Mouse (Mus musculus): ENCODE measurements at regions not wholly inside any gene's neighbourhood (a gene's known extent, or its start where the extent isn't known, plus 50 kb on each side); places are given as distances from the start of the nearest gene placed in this dataset.
"Not testable (repeated sequence)": the region's sequence is repeated elsewhere in the genome, so short reads cannot be mapped to it uniquely, and the experiment has no call there.

DNA sequence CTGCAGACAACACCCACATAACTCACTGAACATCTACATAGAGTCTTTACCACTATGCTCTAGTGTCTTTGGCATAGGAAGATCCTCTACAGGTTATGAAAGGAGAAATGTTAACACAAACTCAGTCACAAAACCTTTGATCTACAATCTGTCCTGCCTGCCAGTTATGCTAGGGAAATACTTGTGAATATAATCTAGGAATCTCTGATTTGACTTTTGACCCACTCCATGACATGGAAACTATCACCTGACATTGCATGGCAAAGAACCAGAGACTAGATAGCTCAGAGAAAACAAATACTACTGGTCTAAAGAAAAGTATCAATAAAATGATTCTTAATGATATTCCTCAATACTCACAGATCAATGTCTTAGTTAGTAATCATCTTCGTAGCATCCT lies 524.3 kb upstream of the Kif18a start:
- DNase-seq (ENCODE audit: low spot score in 2 of 2), result no peak

DNA sequence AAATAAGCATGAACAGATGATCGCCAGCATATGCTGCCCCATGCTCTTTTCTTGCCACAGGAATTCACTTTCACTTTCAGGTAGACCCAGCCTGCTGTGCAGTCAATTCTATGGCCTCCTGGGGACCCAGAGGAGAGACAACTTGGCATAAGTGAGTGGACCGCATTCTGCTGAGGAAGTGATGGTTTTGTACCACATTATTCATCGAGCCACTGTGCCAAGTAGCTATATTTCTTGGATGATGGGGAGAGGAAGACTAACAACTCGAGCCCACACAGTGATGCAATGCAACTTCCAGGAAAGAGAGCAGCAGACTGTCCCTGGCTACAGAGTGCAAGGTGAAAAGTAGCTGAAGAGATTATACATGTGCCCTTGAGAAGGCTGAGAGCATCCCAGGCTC lies 515.8 kb upstream of the Kif18a start:
- DNase-seq (ENCODE audit: low spot score in 2 of 2), result no peak

DNA sequence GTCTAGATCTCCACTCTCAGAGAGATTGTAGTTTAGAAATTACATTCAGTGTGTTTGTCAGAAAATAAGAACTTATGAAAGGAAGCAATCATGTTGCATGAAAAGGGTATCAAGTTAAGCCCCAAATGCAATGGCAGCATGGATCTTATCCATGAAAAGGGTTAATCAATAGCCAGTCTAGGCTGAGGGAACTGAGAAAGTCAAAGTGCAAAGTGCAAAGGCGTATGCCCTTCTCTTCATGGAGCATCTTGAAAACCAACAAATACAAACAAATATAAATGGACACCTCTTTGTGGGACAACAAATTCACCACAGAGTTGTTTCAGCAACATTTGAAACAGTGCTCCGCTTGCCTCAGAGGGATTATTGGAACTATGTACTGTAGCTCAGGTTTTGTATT lies 514.1 kb upstream of the Kif18a start:
- DNase-seq (ENCODE audit: low spot score in 2 of 2), result no peak

DNA sequence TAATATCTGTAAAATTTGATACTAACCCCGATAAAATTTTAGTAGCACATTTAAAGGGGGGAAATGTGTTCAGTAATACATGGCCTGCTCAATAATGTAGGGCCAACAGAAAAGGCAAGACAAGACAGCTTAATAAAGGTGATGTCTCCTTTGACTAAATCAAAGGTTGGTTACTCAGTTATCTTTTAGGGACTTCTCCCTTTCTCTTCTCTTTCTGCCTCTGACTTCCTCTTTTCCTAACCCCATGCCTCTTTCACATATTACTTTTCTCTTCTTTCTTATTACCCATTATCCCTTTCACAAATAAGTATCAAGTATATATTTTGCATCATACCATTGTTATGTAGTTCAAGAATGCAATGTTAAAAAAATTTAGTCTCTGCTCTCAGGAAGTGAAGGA lies 510.2 kb upstream of the Kif18a start:
- no peak for DNase-seq (ENCODE audit: low spot score in 2 of 2)

DNA sequence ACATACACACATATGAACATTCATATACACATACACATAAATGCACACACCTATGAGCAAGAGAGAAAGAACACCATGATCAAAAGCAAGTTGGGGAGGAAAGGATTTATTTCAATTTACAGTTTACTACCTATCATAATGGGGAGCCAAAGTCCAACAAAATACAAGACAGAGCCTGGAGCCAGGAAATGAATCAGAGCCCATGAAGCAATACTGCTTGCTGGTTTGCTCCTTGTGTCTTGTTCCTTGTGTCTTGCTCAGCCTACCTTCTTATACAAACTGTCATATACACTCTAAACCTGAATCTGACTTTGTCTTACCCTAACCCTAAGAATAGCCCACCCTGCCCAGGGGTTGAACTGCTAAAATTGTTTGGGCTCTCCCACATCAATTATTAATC lies 497.1 kb upstream of the Kif18a start:
- no peak for DNase-seq (ENCODE audit: low spot score in 2 of 2)

DNA sequence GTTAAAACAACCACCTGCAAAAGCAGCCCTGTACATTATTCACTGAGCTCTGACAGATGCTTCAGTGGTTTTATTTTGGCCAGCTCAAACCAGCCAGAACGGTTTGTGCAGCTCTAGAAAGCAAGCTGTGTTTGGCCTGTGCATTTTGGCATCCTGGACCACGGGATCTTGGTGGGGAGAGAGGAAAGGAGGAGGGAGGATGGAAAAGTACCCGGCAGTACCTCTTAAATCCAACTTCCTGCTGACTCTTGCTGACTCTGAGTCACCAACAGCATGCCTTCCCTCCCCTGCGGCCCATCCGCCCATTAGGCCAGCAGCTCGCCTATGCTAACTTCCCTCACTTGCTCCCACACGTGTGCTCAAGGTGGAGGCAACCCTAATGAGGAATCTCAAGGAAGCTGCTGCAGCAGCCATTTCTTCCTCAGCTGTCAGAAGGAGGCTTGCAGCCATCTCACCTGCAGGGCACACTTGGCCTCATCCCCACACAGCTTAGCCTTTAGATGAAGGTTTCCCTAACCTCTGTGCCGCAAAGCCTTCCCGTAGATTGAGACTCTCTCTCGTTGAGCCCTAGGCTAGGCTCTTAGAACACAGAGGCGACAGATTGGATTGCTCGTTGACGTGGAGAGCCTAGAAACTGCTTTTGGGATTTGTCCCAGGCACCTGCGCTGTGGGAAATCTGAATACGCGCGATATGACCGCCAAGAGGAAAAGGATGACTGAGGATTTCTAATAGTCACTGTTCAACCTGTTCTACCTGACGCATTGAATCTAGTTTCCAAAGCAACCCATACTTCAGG lies 495.2 kb upstream of the Kif18a start:
- no peak for DNase-seq (ENCODE audit: low spot score in 2 of 2)

DNA sequence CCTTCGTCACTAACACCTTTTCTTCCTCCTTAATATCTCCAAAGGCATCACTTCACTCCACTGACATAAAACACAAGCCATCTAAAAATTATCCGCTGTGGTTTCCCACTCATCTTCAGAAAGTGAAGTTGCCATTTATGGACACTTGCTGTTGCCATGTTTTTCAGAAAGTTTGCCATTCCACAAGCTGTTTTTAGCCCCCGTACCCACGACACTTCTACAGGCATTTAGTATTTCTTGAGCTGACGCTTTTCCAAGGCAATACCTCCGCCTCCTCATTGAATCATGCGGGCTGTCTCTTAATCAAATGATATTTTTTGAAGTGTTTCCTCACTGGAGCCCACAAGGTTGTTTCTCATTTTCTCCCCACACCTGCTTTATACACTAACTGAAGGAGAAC lies 491.4 kb upstream of the Kif18a start:
- DNase-seq (ENCODE audit: low spot score in 2 of 2), result peak; percentile 9 to 21

DNA sequence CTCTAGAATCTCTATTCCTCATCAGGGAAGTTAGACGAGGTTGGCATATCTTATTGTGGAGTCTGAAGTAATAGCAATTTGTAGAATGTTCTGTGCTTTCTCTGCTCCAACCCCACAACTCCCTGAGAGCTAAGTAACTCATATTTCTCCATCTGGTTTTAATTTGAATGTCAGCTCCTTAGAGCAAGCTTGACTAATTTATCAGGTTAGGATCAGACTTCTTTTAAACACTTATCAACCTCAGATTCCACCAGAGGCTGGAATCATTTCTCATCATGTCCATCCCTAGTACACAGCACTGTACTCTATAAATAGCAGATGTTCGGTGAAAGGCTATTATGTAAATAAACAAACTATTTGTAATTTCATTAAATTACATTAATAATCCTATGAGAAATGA lies 485.4 kb upstream of the Kif18a start:
- DNase-seq (ENCODE audit: low spot score in 2 of 2), result no peak

DNA sequence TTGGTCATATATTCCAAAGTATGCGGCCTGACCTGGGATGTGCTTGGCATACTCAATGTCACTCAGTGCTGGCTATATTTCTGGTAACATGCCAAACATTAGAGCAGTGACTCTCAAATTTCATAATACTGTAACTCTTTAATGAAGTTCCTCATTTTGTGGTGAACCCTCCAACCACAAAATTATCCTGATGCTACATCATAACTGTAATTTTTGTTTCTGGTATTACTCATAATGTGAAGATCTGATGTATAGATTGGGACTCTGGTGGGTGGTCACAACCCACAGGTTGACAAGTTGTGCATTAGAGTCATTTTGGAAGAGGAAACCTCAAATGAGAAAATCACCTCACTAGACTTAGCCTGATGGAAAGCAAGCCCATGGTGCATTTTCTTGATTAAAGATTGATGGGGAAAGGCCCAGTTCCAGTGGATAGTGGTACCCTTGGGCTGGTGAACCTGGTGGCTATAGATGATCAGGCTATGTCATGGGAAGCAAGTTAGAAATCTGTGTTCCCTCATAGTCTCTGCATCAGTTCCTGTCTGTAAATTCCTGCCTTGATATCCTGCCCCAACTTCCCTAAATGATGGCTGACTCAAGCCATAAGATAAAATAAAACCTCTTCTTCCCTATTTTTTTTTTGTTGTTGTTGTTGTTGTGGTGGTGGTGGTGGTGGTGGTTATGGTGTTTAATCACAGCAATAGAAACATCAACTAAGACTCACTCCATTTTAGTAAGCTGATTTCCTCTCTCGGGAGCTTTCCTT lies 483.5 kb upstream of the Kif18a start:
- no peak for DNase-seq (ENCODE audit: low spot score in 2 of 2)

DNA sequence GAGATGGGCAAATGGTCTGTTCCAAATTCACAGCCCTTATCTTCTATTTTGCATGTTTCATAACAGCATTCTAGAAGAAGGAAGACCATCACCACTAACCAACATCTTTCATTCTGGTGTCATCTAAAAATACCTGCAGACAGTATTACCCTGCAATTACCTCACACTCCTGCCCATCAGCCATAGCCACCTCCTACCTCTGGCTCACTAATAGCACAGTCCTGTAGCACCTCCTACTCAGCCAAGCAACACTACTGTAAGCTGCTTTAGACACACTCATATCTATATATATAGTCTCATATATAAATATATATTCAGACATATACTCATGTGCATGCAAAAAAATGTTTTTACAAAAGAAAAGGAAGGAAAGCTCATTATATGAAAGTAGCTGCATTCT lies 468.2 kb upstream of the Kif18a start:
- DNase-seq (ENCODE audit: low spot score in 2 of 2), result peak in 1 of 2 experiments; percentile 7

DNA sequence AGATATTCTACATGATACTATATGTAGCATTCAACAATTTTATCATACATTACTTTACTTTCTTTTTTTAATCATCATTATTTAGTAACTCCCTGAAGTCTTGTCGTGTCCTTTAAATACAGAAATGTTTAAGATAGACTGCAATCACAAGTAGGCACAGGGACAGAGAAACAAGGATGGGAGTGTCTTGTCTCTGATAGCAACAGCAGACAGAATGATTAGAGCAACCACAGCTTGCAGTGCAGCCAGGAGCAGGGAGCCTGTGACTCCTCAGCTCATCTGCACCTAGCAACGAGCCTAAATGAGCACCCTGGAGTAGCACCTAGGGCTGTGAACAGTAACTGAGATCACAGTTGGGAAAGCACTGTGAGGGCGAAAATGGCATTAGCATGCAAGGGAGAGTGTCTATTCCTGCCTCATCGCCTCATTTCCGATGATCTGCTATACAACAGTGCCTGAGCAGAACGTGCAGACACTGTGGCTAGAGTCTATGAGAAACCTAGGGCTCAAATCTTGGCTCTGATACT lies 467.4 kb upstream of the Kif18a start:
- DNase-seq (ENCODE audit: low spot score in 2 of 2), result peak; percentile 14 to 21

DNA sequence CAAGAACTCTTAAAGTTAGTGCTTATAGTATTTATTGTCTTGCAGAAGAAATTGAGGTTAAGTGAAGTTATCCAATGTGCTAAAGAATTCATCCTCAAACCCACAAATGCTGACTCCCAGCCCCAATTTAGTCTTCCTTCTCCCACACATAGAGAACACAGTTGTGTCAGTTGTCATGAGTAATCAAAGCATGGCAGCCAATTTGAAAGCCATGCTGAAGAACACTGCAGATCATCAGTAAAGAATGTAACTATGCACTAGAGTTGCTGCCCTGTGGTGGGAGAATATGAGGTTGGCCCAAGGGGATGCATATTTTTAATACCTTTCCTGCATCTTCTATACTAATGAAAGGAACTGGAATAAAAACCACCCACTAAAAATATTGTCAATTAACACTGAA lies 464.0 kb upstream of the Kif18a start:
- no peak for DNase-seq (ENCODE audit: low spot score in 2 of 2)

DNA sequence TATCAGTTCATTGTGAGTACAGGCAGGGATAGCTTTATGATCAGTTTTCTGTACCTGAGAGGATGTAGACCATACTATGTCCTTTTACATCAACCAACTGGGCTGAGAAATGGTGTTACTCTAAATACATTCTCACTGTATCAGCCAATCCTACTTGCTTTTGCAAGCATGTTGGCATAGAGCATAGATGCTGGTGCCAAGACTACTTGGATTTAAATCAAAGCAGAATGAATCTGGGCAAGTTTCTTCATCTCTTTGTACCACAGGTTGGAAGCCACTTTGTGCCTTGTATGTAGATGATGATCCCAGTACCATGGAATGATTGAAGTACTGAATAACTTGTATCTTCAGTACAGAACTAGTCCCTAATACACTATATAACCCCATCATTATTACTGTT lies 456.5 kb upstream of the Kif18a start:
- DNase-seq (ENCODE audit: low spot score in 2 of 2), result no peak

DNA sequence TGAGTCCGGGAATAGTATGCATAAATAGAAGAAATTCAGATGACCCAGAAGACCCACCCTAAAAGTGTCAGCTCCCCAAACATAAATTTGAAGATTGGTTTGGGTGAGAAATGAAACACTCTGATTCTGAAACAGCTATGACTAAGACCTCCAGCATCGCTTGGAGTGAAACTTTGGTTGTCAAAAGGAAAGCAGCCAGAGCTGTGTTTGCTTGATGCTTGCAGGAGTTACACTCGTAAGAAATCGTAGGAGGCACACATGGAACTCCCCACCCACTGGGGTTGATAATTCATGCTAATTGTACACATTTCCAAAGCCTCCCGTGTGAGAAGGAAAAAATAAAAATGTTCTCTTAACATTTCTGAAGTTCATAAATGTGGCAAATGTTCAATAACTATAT lies 454.6 kb upstream of the Kif18a start:
- peak; percentile 8 to 14 for DNase-seq (ENCODE audit: low spot score in 2 of 2)

DNA sequence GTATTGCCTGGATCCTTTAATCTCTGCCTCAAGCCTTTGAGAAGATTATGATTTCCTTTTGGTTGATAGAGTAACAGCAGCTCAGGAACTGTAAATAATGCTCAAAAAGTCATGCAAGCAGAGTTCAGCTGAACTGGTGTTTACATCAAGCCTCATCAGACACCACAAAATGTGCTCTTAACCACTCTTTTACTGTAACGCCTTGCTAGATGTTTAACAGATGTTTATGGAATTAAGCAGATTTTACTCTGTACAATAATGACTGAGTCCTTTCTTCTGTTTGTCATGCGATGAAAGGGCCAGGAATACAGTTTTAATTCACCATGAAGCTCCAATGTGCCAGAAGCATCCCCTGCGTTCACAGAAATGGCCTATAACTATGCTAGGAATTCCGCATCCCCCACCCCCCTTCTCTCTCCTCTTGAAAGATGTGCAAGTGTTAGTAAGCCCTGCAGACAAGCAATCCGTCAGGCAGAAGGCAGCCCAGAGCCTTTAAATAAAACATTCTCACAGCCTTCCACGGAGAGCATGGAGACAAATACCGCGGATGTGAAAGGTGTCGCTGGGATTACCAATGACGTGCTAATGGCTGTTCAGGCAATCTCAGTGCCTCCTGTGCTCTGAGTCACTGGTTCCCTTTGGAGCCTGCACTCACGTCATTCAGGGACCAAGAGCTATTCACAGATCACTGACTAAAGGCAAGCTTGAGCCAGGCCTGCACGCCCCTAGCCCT lies 453.3 kb upstream of the Kif18a start:
- peak in 1 of 2 experiments; percentile 8 for DNase-seq (ENCODE audit: low spot score in 2 of 2)

DNA sequence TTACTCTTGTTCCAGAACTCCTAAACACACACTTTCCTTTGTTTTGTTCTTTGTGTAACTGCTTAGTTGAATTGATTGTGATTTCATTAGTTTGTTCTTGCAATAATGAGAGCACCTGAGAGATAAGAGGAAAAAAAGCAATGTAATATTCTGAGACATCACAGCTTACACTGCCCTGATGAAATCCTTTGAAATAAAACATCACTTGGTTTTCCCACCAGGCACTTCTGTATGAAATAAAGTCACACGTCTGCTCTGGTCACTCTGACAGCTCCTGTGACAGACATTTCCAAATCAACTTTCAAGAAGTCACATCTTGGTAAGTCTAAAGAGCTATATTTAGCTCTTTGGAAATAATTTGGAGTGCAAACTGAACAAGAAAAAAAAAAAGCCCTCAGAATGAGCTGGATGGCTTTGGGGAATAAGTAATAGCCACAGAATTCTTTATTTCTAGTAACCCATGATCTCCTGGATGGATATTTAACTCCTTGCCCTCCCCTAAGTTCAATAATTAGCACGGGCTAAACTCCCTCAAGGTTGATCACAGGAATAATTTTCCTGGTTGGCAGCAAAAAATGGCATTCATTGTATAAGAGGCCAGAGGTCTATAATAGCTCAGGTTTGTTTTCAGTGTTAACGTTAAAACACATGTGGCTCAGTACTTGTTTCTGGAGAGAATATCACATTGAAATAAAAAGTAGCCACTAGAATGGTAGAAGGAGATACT lies 452.4 kb upstream of the Kif18a start:
- DNase-seq (ENCODE audit: low spot score in 2 of 2), result no peak

DNA sequence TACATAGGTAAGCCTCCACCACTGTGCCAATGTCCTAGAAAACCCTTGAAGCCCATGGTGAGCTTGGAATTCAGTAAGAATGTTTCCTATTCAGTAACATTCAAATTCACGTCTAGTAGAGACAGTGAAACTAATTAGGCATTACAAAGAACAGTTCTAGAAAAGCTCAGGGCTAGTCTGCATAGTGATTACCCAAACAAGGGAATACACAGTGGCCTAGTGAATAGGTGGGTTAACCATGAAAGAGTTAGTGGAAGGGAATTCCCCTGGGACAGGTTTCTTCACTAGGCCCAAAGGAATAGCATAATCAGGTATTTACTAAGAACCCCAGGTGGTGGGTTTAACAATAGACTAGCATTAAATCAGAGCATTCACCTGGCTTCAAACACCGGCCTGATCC lies 436.7 kb upstream of the Kif18a start:
- DNase-seq (ENCODE audit: low spot score in 2 of 2), result not testable (repeated sequence)

DNA sequence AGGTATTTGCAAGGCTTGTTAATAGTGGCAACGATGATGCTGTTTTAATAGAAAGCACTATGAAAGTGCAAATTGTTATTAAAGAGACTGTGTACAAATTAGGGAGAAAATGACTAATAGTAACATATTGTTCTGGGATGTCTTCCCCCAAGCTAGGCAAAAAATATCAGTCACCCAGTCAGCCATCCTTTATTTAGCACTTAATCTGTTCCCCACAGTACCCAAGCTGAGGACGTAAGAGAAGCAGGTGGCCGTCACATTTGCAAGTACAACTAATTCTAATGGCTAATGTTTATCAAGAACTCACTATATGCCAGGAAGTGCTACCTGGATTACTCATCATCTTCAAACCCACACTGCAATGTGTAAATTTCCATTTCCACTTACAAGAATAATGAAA lies 432.5 kb upstream of the Kif18a start:
- DNase-seq (ENCODE audit: low spot score in 2 of 2), result no peak

DNA sequence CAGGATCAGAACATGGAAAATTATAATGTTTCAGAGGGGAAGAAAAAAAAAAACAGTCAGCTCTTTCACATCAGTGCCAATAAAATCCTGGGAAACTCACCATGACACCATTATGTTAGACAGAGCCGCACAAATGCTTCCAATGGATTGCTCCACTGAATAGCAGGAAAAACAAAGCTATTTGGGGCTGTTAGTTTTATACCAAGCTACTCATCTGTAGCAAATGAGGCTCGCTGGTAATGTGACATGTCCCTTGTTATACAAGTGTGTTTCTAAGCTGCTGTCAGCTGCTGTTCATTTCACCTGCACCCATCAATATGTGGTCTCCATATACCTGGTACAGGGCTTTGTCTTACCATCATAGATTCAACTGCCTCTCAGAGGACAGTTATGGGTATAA lies 426.1 kb upstream of the Kif18a start:
- DNase-seq (ENCODE audit: low spot score in 2 of 2), result no peak

DNA sequence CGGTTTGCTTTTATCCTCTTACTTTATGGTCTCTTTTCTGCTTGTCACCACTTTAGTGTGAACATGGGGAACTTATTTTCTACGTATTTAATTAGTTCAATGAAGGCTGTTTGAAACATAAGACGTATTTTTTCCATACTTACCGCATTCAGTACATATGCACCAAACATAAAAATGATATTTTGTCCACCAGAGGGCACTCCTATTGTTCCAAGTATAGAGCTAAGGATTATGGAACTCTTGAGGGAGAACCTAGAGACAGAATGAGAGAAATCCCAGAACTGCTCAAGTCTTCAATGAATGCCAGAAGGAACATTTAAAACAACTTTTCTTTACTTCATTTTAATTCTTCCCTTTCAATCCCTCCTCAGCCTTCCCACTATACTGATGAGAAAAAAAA lies 403.4 kb upstream of the Kif18a start:
- DNase-seq (ENCODE audit: low spot score in 2 of 2), result no peak

DNA sequence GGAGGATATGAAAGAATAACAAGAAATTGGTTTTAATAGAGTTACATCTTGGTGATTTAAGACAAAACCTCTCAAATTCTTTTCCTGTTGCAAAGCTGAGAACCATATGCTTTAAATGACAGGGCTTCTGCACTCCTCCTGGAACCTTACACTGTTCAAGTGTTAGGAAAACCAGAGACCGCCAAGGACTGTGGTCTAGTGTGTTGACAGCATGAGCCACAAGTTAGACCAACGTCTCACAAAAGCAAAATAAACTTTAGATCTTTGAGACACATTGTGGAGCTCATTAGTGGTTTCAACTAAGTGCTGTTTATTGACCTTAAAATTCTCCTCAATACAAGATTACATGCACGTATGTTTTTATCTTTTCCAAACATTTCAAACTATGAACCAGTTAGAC lies 402.9 kb upstream of the Kif18a start:
- DNase-seq (ENCODE audit: low spot score in 2 of 2), result no peak
